Mouse (Mus musculus): ENCODE measurements at regions not wholly inside any gene's neighbourhood (a gene's known extent, or its start where the extent isn't known, plus 50 kb on each side); places are given as distances from the start of the nearest gene placed in this dataset.

DNA sequence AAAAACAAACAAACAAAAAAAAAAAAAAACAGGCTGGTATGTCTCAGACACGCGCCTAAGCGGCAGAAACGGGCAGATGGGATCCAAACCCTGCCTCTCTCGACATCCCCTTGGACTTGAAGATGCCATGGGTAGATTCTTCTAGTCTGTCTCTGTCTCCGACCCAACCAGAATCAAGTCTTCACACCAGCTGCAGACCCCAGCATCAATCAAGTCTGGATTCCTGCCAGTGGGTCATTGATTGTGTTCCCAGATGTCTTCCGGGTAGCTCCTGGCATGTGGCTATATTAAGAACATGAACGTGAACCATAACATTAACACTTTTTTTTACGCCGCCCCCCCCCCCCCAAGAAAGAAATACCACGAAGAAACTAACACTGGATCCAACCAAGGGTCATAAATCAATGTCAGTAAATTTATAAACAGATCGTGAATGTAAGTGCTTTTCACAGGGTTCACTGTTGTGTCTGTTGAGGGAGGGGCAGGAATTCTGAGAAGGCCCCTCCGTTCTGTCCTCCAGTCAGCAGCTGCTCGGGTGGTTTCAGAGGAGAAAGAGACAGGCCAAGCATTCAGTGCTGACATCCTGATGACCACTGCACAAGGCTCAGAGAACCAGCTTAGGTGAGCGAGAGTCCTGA, 180.8 kb downstream of the Cdc5l start:
- no peak for TF ChIP-seq CTCF (conservative IDR thresholded peaks at IDR 0.05; ENCODE audit: low read length)
- no peak for TF ChIP-seq NANOG (IDR thresholded peaks at IDR 0.05; ENCODE audit: borderline replicate concordance, low read length)
- no peak for TF ChIP-seq POU5F1 (IDR thresholded peaks at IDR 0.05; ENCODE audit: borderline replicate concordance, low read length)
